Mouse (Mus musculus): Measurements from ENCODE around the gene Irx6.
A peak's percentile ranks its signal among the peaks of the same experiment; 100 is the strongest.

Gene Irx6

DNA sequence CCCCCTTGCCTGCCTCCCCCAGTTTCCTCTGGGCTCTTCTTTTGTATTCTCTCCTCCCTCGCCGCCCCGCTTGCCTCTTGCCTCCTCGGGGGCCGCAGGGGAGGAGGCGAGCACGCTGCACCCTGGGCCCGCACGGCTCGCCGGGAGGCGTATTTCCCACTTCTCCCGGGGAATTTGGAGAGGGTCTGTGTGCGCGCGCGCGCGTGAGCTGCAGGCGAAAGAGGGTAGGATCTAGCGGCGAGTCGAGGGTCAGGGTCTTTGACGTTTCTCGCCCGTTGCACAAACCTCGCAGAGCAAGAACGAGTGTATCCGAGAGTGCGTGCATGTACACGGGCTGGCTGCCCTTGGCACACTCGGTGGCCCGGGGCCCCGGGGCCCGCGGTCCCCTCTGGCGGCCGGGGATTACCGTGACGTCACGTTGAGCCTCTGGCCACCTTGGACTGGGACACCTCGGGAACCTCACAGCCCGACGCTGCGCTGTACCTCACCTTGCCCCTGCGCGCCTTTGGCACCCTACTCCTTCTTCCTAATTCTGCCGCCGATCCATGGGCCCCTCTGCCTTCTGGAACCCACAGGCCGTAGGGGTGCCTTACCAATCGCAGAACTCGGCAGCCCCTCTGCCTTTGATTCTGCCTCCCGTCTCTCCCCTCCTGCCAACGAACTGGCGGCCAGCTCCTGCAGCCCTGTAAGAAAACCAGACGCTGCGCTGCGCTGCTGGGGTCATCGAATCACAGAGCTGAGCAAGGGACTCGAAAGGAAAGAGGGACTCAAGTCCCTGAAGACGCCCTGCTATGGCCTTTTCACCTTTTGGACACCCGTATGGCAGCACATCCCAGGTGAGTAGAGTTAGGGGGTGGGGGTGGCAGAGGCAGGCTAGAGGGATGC lies at the start of gene Irx6:
Irx6 (plus strand) TSS at position 45 of the 885 bp plus-strand sequence.
- DNase-seq (ENCODE audit: low spot score in 2 of 2) = peak in 1 of 2 experiments; percentile 9

DNA sequence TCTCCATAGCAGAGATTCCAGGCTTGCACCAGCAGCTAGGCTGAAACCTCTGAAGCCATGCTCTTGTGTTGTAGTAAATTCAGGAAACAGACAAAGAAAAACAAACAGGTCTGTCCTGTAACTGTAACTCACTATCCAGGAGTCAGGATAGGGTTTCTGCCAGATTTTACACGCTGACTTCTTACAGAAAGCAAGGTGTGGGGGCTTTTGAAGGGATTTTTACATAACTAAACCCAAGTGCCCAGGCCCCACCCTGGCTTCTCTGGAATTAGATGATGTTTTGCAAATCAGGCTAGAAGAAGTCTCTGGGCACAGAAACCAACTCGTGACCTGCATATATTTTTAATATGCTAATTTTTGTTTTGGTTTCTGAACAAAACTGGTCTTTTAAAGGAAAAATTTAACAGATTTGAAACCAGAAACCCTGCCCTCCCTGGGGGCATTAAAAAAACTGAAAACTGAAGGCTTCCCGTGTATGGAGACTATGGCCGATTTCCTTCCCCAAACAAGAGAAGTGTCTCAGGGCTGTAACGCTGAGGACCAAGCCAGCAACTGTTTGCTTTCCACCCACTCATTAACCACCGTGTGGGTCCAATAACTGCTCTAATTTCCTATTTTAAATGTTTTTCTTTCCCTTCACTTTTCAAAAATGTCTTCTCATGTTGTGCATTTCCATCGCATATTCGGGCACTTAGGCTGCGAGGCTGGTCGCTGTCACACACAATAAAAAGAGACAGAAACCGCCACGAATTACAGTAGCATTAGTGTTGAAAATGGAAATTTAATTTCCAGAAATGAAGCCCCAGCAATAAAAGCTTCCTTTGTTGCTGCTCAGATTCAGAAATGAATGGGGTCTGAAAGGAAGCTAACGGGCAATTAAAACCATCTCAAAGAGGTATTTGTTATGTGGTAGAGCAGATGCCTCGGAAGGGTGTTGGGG lies 45.1 kb upstream of the Irx6 start:
- DNase-seq (ENCODE audit: low spot score in 2 of 2) = no peak

DNA sequence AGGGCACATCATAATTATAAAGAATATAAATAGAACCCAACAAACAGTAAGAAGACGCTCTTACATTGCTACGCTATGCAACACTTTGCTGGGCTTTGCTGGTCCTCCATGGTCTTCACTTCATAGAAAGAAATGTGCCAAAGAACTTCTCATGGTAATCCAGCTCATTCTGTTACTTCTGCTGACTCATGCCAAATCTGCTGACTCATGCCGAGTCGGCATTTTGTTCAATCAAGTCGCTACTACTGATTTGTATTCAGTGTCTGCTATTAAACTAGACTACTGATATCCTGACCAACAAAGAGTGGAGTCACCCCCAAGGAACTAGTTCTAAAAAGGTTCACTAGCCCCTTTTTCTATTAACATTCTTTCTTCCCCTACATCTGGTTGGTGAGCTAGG lies 40.9 kb upstream of the Irx6 start:
- DNase-seq (ENCODE audit: low spot score in 2 of 2) = no peak

DNA sequence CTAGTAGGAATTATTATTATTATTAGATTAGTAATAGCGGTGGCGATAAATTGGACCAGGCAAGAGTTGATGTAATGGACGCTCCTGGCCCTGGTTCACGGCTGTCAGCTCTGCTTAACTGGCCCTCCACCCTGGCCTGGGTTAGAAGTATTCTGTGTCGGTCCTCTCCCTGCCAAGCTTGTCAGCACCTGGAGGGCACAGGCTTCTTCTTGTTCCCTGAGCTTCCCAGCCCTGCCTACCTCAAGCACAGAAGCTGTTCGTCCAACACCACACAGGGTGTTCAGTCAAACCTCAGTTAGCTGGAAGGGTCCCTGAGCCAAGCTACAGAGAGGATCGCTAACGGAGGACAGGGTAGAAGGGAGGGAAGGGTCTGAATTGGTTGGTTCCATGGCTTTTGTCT lies 33.3 kb upstream of the Irx6 start:
- DNase-seq (ENCODE audit: low spot score in 2 of 2) = no peak

DNA sequence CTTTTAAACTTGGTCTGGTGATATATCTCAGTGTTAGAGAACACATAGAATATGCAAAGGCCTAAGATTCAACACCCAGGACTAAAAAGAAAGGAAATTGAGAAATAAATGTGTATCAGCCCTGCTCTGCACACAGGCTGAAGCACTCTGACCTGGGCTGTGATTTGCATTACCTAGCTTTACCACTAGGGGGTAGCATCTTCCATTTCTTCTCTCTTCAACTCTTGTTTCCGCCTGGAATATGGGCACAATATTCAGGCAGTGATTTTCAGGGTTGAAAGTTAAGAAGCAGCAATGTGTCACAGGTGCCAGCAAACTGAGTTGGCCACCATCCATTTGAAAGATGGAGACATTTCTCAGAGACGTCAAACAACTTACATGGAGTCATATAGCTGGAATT lies 27.5 kb upstream of the Irx6 start:
- DNase-seq (ENCODE audit: low spot score in 2 of 2) = no peak

DNA sequence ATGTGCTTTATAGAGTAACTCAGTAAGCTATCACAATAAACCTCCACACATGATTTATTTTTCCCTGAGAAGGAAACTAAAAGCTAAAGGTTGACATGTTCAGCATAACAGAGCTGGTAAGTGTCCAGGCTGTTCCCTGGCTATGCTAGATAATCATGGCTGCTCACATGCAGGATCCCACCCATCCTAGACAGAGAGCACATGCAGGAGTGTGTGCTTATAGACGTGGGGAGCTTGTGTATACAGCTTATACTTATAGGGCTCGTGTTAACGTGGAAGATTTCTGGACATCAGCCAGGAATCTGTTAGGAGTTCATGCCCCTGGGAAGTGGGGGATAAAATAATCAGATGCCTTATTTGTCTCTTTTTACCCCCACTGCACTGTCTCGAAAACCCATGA lies 9.9 kb upstream of the Irx6 start:
- DNase-seq (ENCODE audit: low spot score in 2 of 2) = no peak

DNA sequence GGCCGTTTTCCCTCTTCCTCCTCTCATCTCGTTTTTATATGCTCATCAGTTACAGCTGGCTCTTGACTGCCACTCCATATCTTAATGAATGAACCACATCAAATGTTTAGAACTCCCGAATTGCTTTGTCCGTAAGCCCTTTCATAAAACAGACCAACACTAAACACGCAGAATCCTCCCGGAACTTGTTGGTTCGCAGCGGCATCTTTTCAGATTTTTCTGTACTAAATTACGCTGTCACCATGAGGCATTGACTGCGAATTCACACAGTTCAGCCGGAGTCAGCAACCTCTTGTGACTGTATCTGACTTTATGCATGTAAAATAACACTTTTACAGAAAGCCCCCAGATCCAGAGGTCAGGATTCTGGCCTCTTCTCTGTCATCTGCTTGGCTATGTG lies 3.9 kb upstream of the Irx6 start:
- DNase-seq (ENCODE audit: low spot score in 2 of 2) = no peak

DNA sequence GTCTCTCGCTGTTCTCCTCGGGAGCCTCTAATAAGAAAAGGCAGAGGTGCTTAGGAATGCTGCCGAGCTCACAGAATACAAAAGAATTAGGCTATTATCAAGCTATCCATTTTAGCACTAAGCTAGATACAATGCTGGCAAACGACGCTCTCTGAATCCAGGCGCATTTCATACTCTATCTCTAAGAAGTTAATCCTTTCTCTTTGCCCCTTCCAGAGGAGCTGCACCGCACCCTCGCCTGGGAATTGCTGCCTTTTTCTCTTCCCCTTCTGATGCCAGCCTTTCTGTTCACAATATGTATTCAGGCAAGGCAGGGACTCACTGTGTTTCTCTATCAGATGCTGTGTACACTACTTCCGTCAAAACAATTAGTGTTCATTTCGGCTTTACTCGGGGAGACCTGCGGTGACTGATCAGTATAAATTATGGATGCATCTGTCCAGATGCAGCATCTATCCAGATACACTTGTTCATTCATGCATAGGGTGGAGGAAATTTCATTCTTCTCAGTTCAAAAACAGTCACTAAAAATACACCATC lies 3.4 kb upstream of the Irx6 start:
- no peak for DNase-seq (ENCODE audit: low spot score in 2 of 2)

DNA sequence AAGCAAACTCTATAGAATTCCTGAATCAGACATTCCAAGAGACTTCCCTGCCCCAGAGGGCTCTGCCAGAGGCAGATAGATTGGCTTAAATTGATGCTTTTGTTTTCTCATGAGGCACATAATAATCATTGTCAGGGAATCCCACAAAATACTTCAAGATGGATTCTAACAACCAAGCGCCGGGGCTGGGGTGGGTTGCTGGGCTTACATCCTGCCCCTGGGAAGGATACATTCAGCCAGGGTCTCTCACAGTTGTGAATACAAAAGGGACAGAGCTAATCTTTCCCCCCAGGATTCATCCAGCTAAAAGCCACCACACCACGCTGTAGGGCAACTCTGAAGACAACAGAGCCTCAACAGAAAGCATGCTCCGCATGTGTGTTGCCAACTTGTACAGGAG lies 2.2 kb upstream of the Irx6 start:
- DNase-seq (ENCODE audit: low spot score in 2 of 2) = no peak

DNA sequence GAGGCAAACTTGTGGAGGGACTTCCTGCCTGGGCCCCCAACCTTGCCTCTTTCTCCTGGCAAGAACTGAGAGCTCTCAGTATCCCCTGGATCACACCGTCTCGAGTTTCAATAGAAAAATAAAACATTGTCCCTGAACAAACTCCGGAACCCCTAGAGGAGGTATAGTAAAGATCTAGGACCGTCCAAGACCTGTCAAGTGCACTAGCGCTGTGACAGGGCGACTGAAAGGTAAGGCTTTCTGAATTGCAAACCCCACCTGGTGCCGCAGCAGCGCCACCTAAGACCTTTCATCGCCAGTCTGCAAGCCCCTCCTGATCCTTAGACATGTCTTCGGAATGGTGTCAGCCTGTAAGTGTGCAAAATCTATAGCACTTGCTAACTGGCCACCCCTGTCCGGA lies 987 bp upstream of the Irx6 start:
- DNase-seq (ENCODE audit: low spot score in 2 of 2) = no peak

DNA sequence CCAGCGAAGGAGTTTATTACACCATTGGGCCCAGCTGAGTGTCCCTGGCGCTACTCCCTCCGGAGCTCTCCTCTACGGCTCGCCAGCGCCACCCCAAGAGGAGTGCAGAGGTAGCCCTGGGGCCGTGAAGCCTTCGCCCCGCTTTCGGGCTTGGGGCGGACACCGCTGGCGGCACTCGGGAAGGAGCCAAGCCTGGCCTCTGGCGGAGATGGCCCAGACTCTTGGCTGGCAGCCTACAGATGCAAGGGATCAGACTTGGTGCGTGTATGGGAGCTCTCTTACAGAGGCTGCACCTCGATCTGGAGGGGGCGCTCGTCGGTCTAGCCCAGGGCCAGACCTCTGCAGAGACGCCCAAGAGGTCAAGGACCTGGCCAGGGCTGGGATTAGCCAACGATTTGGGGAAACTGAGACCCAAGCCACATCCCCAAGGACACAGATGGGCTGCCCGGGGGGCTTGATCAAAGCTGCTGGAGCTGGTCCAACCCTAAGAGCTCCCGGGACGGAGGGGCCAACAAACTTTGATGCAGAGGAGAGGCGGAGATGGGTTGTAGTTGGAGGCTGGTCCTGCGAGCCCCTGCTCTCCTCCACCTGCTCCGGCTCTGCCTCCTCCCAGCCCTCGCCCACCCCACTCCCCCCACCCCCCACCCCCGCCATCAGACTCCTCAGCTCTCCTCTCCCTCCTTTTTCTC lies 389 bp upstream of the Irx6 start:
- DNase-seq (ENCODE audit: low spot score in 2 of 2) = peak in 1 of 2 experiments; percentile 62

DNA sequence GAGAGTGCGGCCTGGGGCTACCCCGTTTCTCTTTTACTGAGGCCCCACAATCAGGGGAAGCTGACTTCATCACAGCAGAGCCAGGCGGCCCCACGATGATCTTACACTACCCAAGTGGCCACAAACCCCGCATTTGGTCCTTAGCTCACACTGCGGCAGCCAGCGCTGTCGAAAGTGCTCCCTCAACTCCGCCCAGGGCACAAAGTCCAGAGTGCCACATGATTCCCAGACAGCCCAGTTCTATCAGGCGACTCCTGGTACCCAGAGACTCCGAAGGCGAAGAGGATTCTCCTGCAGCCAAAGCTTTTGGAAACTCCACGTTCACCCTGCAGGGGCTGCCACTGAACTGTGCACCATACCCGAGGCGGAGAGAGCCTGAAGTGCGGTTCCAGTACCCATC lies 4.3 kb downstream of the Irx6 start:
- no peak for DNase-seq (ENCODE audit: low spot score in 2 of 2)

DNA sequence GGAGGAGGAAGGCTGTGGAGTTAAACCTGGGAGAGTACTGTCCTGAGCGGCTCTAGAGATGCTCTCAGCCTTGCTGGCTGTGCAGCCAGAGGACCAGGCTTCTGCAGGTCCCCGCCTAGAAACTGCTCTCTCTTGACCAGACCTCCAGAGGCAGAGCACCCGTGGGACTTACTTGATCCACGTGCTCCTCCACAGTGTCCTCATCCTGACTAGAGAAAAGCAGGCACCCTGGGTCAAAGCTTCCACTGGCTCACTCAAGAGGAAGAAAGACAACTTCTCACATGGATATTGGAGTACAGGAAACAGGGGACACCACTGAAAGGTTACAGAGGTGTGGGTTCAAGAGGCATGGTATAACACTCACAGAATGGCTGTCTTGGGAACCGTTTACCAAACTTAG lies 23.3 kb downstream of the Irx6 start:
- no peak for DNase-seq (ENCODE audit: low spot score in 2 of 2)

DNA sequence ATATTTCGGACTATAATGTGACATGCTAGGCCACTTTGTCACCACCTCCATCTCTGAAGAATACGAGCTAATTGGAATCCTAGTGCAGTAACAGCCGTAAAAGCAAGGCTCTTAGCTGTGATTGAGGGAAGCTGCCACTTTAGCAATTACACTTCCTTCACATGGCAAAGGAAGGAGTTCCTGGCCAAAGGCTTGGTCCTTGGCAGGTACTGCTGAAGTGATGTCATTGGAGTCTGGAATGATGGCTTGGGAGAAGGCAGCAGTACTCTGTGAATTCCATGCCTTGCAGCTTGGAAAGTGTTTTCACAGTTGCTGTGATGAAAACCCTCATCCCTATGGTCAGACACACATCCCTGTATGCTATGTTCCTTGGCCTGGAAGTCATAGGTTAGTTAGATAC lies 24.3 kb downstream of the Irx6 start:
- no peak for DNase-seq (ENCODE audit: low spot score in 2 of 2)

DNA sequence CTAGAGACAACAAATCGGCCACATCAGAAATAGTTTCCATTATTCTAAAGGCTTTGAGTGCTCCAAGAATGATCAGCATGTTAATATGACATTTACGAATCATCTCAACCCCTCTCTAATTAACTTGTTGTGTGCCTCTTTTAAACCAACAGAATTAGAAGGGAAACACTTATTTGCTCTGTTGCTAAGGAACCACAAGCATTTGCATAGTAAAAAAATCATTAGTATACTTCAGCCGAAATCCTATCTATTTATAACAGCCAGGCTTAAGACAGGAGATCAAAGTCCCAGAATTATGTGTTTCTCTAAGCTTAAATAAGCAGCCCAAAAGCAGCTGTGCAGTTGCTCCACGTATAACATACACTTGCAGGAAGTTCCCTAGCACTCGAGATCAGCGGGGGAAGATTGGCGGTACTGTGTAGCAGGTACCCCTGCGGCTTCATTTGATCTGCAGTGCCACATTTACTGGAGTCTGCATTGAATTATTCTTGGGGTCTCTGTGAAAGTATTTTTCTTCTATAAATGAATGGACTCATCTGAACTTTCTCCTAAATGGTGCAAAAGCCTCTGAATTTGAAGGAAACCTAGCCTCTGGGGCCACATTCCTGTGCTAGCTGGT lies 25.9 kb downstream of the Irx6 start:
- DNase-seq (ENCODE audit: low spot score in 2 of 2) = no peak

DNA sequence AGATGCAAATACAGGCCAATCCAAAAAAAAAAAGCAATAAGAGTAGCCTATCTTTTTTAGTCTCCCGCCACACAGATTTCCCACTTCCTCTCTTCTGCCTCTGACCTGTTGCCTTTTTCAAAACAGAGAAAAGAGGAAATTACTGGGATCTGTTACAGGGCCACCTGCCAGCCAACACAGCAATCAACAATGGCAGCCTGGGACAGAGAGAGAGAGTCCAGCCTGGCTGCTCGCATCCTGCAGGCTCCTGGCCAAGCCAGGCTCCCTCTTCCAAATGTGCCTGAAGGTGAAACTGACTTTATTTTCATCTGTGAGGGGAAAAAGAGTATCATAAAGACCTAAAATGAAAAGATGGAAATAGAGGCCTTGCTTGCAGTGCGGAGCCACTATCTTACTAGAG lies 29.3 kb downstream of the Irx6 start:
- DNase-seq (ENCODE audit: low spot score in 2 of 2) = no peak

DNA sequence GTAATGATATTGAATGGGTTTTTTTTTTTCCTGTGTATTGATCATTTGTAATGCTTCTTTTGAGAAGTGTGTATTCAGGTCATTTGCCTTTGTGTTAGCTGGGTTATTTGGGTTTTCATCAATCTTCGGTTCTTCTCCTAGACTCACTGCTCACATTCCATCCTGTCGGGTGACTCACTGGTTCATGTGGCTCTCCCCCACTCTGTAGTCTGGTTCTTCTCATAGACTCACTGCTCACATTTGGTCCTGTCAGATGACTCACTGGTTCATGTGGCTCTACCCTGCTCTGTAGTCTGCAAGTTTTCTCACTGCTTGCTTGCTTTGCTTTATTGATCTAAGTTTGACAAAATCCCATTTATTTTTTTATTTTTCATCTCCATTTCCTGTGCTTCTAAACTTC lies 32.2 kb downstream of the Irx6 start:
- DNase-seq (ENCODE audit: low spot score in 2 of 2) = no peak

DNA sequence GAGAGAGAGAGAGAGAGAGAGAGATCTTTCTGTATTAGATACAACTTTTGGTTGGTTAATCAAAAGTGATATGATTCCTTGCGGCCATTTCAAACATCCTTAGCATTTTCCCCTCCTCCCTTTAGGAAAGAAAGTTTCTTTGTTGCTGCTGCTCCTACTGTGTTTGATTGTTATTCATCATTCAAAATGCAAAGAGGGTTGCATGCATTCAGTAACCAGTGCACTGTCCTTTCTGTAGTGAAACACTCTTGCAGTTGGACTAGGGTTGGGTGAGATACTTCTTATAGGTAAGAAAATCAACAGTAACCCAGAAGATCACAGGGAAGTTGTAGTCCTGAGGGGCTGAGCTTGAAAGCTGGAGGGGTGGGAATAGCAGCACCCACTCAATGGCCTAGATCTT lies 39.2 kb downstream of the Irx6 start:
- DNase-seq (ENCODE audit: low spot score in 2 of 2) = no peak

DNA sequence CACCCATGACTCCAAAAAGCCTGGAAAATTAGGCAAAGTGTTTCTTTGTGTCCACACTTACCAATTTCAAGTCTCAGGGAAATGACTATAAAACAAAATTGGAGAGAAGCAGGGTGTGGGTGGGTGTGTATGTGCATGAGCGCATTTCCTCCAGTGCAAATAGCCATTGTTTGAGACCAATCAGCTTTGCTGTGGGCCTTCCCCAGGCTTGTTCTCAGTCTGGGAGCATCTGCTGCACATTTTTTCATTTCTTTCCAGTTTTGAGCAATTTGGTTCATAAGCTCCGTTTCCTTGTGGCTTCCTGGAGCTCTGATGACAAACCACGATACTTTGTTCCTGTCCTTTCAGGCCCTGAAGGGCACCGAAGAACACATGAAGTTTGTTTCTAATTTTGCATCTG lies 43.3 kb downstream of the Irx6 start:
- DNase-seq (ENCODE audit: low spot score in 2 of 2) = no peak

DNA sequence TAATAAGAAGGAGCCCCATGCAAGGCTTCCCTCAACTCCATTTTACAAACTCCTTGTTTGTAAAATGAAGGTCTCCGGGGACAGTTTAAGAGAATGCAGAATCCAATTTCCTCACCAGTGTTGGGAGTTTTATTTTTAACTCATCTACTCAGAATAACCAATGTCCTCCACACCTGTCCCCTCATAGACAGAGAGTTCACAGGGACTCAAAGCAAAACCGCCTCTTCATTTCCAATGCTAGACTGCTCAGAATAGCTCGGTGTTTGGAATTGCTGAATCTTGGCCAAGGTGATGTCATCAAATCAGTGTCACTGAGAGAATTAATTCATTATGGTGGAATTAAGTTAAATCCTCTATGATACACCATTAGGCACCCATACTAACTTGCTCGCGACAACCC lies 44.0 kb downstream of the Irx6 start:
- DNase-seq (ENCODE audit: low spot score in 2 of 2) = no peak

DNA sequence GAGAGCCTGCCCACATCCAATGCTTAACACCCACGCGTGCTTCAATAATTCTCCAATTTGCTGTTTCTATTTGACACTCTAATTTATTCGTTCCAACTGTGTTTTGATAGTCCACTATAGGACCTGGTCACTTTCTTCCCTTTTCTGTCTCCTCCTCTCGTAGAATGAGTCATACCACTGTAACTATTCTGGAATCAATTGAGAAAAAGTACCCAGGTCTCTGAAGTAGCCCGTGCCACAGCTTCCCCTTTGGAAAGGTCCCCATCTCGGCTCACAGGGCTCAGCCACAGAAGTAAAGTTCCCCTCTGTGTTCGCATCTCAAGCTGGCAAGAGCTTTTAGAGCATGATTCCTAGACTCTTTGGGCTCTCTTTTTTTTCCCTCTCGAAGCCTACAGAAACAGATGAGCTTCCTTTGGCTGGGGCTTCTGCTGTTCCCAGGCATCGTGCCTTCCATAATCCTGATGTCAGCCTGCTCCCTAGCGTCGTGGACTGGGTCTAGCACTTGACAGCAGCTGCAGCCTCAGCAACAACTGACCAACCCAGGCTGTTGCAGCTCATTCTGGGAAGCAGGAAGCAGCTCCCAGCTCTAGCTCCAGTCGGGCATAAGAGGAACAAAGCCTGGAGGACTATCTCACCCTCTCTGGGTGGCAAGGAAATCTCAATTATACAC lies 47.3 kb downstream of the Irx6 start:
- peak; percentile 40 to 62 for DNase-seq (ENCODE audit: low spot score in 2 of 2)
